Mouse (Mus musculus): ENCODE data around the gene Gm10053. TPM values are rescaled to one million over a fixed set of nuclear protein-coding genes. Genes with fewer than 3 reads are reported as not detected.
A peak's percentile ranks its signal among the peaks of the same experiment; 100 is the strongest.

The Gm10053 gene
- polyA plus RNA-seq, 2 experiments, result 41.7 to 173 TPM

- Histone ChIP-seq H3K4me1 (replicated peaks; ENCODE audit: control insufficient read depth in 2 of 2, insufficient read depth in 2 of 2, low read length in 1 of 2) (no peaks in the 10 kb centered on the region), H3K4me2 (ENCODE audit: low read depth) (no peak overlapping the region), H3K27me3 (ENCODE audit: control insufficient read depth, insufficient read depth, low read length) (no peaks in the 10 kb centered on the region), H3K4me3 (ENCODE audit: insufficient read depth in 1 of 2, low read depth in 2 of 2, low read length in 2 of 2) (no peak overlapping the region), H3K9ac (replicated peaks) (no peak overlapping the region), H3K36me3 (replicated peaks; ENCODE audit: control insufficient read depth, insufficient read depth, low read depth) (no peaks in the 10 kb centered on the region), H3K27ac (no peak overlapping the region), H3K9me3 (ENCODE audit: control insufficient read depth, low read length) (no peaks in the 10 kb centered on the region)
- TF ChIP-seq EP300 (IDR thresholded peaks at IDR 0.05; ENCODE audit: low read depth) (no peak), CTCF (IDR thresholded peaks at IDR 0.05; ENCODE audit: low read depth) (peak; percentile 92)
- peak; percentile 11 to 32 (median 12) for DNase-seq (ENCODE audit: low read depth in 3 of 3, low spot score in 3 of 3)
- WGBS (ENCODE audit: insufficient replicate concordance), result 23% methylated on average over 18 of the region's 18 CpGs
- no peak for ATAC-seq (ENCODE audit: insufficient read depth)
Observed at GRCm38 (mm10) chr19:24871037-24871635, 4.3 kb upstream of the Gm10053 start.

- ATAC-seq (ENCODE audit: insufficient read depth) (no peak), DNase-seq (ENCODE audit: low read depth in 3 of 3, low spot score in 3 of 3) (no peak)
- H3K4me2 ChIP-seq (ENCODE audit: low read depth), result no peak overlapping the region
- TF ChIP-seq CTCF (IDR thresholded peaks at IDR 0.05; ENCODE audit: low read depth) (no peak), EP300 (IDR thresholded peaks at IDR 0.05; ENCODE audit: low read depth) (no peak)
- 51% methylated on average over 2 of the region's 2 CpGs for WGBS (ENCODE audit: insufficient replicate concordance)
- no peaks in the 10 kb centered on the region for H3K9me3 ChIP-seq (ENCODE audit: control insufficient read depth, low read length)
- H3K4me1 ChIP-seq (replicated peaks; ENCODE audit: control insufficient read depth in 2 of 2, insufficient read depth in 2 of 2, low read length in 1 of 2), result no peaks in the 10 kb centered on the region
- no peaks in the 10 kb centered on the region for H3K36me3 ChIP-seq (replicated peaks; ENCODE audit: control insufficient read depth, insufficient read depth, low read depth)
- H3K9ac ChIP-seq (replicated peaks), result no peak overlapping the region
- H3K27ac ChIP-seq, result no peak overlapping the region
- no peaks in the 10 kb centered on the region for H3K27me3 ChIP-seq (ENCODE audit: control insufficient read depth, insufficient read depth, low read length)
- no peak overlapping the region for H3K4me3 ChIP-seq (ENCODE audit: insufficient read depth in 1 of 2, low read depth in 2 of 2, low read length in 2 of 2)
Observed at GRCm38 (mm10) chr19:24873873-24874272, 1.6 kb upstream of the Gm10053 start.

- ATAC-seq (ENCODE audit: insufficient read depth), result no peak
- 53% methylated on average over 4 of the region's 4 CpGs for WGBS (ENCODE audit: insufficient replicate concordance)
Observed at GRCm38 (mm10) chr19:24881237-24881636, 5.8 kb downstream of the Gm10053 start.

GRCm38 (mm10) chr19:24885504-24885903 is 10.0 kb downstream of the Gm10053 start:
- ATAC-seq (ENCODE audit: insufficient read depth), result no peak
- Histone ChIP-seq H3K27me3 (ENCODE audit: control insufficient read depth, insufficient read depth, low read length) (no peaks in the 10 kb centered on the region), H3K4me3 (ENCODE audit: insufficient read depth in 1 of 2, low read depth in 2 of 2, low read length in 2 of 2) (no peak overlapping the region), H3K9ac (replicated peaks) (no peak overlapping the region), H3K27ac (no peak overlapping the region), H3K9me3 (ENCODE audit: control insufficient read depth, low read length) (no peaks in the 10 kb centered on the region), H3K4me1 (replicated peaks; ENCODE audit: control insufficient read depth in 2 of 2, insufficient read depth in 2 of 2, low read length in 1 of 2) (no peaks in the 10 kb centered on the region), H3K36me3 (replicated peaks; ENCODE audit: control insufficient read depth, insufficient read depth, low read depth) (no peaks in the 10 kb centered on the region), H3K4me2 (ENCODE audit: low read depth) (no peak overlapping the region)
- no peak for DNase-seq (ENCODE audit: low read depth in 3 of 3, low spot score in 3 of 3)
- no peak for TF ChIP-seq EP300 (IDR thresholded peaks at IDR 0.05; ENCODE audit: low read depth)
- TF ChIP-seq CTCF (IDR thresholded peaks at IDR 0.05; ENCODE audit: low read depth), result peak; percentile 84
- 7% methylated on average over 5 of the region's 5 CpGs for WGBS (ENCODE audit: insufficient replicate concordance)

More at GRCm38 (mm10) chr19:24881237-24881636, 5.8 kb downstream of the Gm10053 start:
- Histone ChIP-seq H3K4me3 (ENCODE audit: insufficient read depth in 1 of 2, low read depth in 2 of 2, low read length in 2 of 2) (no peak overlapping the region), H3K9ac (replicated peaks) (no peak overlapping the region), H3K4me2 (ENCODE audit: low read depth) (no peak overlapping the region), H3K36me3 (replicated peaks; ENCODE audit: control insufficient read depth, insufficient read depth, low read depth) (no peaks in the 10 kb centered on the region), H3K4me1 (replicated peaks; ENCODE audit: control insufficient read depth in 2 of 2, insufficient read depth in 2 of 2, low read length in 1 of 2) (no peaks in the 10 kb centered on the region), H3K27me3 (ENCODE audit: control insufficient read depth, insufficient read depth, low read length) (no peaks in the 10 kb centered on the region), H3K27ac (no peak overlapping the region), H3K9me3 (ENCODE audit: control insufficient read depth, low read length) (no peaks in the 10 kb centered on the region)
- TF ChIP-seq CTCF (IDR thresholded peaks at IDR 0.05; ENCODE audit: low read depth) (no peak), EP300 (IDR thresholded peaks at IDR 0.05; ENCODE audit: low read depth) (no peak)
- no peak for DNase-seq (ENCODE audit: low read depth in 3 of 3, low spot score in 3 of 3)

- TF ChIP-seq CTCF (IDR thresholded peaks at IDR 0.05; ENCODE audit: low read depth), result no peak
- no peak for TF ChIP-seq EP300 (IDR thresholded peaks at IDR 0.05; ENCODE audit: low read depth)
- no peak for ATAC-seq (ENCODE audit: insufficient read depth)
- H3K36me3 ChIP-seq (replicated peaks; ENCODE audit: control insufficient read depth, insufficient read depth, low read depth), result no peaks in the 10 kb centered on the region
- H3K9me3 ChIP-seq (ENCODE audit: control insufficient read depth, low read length), result no peaks in the 10 kb centered on the region
- no peaks in the 10 kb centered on the region for H3K27me3 ChIP-seq (ENCODE audit: control insufficient read depth, insufficient read depth, low read length)
- 49% methylated on average over 3 of the region's 3 CpGs for WGBS (ENCODE audit: insufficient replicate concordance)
- no peak overlapping the region for H3K9ac ChIP-seq (replicated peaks)
- no peak overlapping the region for H3K27ac ChIP-seq
- H3K4me3 ChIP-seq (ENCODE audit: insufficient read depth in 1 of 2, low read depth in 2 of 2, low read length in 2 of 2), result no peak overlapping the region
- no peaks in the 10 kb centered on the region for H3K4me1 ChIP-seq (replicated peaks; ENCODE audit: control insufficient read depth in 2 of 2, insufficient read depth in 2 of 2, low read length in 1 of 2)
- DNase-seq (ENCODE audit: low read depth in 3 of 3, low spot score in 3 of 3), result no peak
- no peak overlapping the region for H3K4me2 ChIP-seq (ENCODE audit: low read depth)
Observed at GRCm38 (mm10) chr19:24886888-24887287, 11.4 kb downstream of the Gm10053 start.

Data from liver, embryonic 14.5 days (tissue).